Mouse (Mus musculus): ENCODE measurements at regions not wholly inside any gene's neighbourhood (a gene's known extent, or its start where the extent isn't known, plus 50 kb on each side); places are given as distances from the start of the nearest gene placed in this dataset.

- no peak overlapping the region for H3K4me3 ChIP-seq
- no peak for TF ChIP-seq CTCF (conservative IDR thresholded peaks at IDR 0.05)
- DNase-seq (ENCODE audit: low spot score in 2 of 2): no peak
- no peak overlapping the region for H3K27ac ChIP-seq
Observed at GRCm38 (mm10) chr17:78023507-78024355, 176.3 kb upstream of the Crim1 start.

- Histone ChIP-seq H3K4me3 (no peak overlapping the region), H3K27ac (no peak overlapping the region)
- TF ChIP-seq CTCF (conservative IDR thresholded peaks at IDR 0.05): no peak
- no peak for DNase-seq (ENCODE audit: low spot score in 2 of 2)
Observed at GRCm38 (mm10) chr17:78024356-78024723, 175.7 kb upstream of the Crim1 start.

GRCm38 (mm10) chr17:78025294-78025693, 174.8 kb upstream of the Crim1 start:
- no peak for TF ChIP-seq CTCF (conservative IDR thresholded peaks at IDR 0.05)
- H3K4me3 ChIP-seq: no peak overlapping the region

DNA sequence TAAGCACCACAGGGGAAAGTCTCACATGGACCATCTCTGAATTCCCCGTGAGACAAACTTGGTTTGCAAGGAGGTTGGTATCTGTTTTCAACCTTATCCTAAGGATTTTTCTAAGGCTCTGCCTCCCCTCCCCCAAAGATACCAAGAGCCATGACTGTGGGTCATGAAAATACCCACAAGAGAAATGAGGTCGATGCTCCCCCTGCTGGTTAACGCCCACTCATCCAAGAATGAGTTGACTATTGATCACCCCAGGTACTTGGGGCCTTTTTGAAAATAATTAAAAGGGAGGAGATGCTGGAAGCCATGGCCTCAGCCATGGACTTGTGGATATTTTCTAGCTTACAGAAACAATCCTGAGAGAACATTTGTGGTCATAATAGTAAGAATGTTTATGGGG, 164.4 kb upstream of the Crim1 start:
- TF ChIP-seq CTCF (conservative IDR thresholded peaks at IDR 0.05): peak; percentile 39
- Histone ChIP-seq H3K4me3 (no peak overlapping the region), H3K27ac (no peak overlapping the region)
- no peak for DNase-seq (ENCODE audit: low spot score in 2 of 2)

More at GRCm38 (mm10) chr17:78025294-78025693, 174.8 kb upstream of the Crim1 start:
- no peak for DNase-seq (ENCODE audit: low spot score in 2 of 2)
- no peak overlapping the region for H3K27ac ChIP-seq

GRCm38 (mm10) chr17:78040338-78040737, 159.7 kb upstream of the Crim1 start:
- Histone ChIP-seq H3K4me3 (no peak overlapping the region), H3K27ac (no peak overlapping the region)
- no peak for DNase-seq (ENCODE audit: low spot score in 2 of 2)
- TF ChIP-seq CTCF (conservative IDR thresholded peaks at IDR 0.05): no peak

DNA sequence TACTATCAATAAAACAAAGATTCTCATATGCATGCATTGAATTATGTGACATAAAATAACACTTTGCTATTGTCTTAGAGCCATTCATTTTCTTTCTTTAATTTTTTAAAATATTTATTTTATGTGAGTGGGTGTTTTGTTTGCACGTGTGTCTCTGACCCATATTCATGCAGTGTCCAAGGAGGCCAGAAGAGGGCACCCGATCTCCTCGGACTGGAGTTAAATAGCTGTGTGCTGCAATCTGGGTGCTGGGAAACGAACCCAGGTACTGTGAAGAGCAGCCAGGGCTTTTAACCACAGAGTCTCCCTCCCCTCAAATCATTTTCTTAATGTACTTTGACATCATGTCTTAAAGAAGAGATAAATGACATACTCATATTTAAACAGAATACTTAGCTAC, 158.8 kb upstream of the Crim1 start:
- DNase-seq (ENCODE audit: low spot score in 2 of 2): no peak
- peak; percentile 42 for TF ChIP-seq CTCF (conservative IDR thresholded peaks at IDR 0.05)
- no peak overlapping the region for H3K4me3 ChIP-seq

GRCm38 (mm10) chr17:78049766-78050165, 150.3 kb upstream of the Crim1 start:
- no peak for DNase-seq (ENCODE audit: low spot score in 2 of 2)
- Histone ChIP-seq H3K27ac (no peak overlapping the region), H3K4me3 (no peak overlapping the region)
- no peak for TF ChIP-seq CTCF (conservative IDR thresholded peaks at IDR 0.05)

More for the DNA sequence above, 158.8 kb upstream of the Crim1 start:
- H3K27ac ChIP-seq: no peak overlapping the region

- Histone ChIP-seq H3K4me3 (no peak overlapping the region), H3K27ac (no peak overlapping the region)
- peak; percentile 48; the same call in 1 of the 2 replicates for TF ChIP-seq CTCF (conservative IDR thresholded peaks at IDR 0.05)
- DNase-seq (ENCODE audit: low spot score in 2 of 2): no peak
Observed at GRCm38 (mm10) chr17:78050203-78050602, 149.8 kb upstream of the Crim1 start.

DNA sequence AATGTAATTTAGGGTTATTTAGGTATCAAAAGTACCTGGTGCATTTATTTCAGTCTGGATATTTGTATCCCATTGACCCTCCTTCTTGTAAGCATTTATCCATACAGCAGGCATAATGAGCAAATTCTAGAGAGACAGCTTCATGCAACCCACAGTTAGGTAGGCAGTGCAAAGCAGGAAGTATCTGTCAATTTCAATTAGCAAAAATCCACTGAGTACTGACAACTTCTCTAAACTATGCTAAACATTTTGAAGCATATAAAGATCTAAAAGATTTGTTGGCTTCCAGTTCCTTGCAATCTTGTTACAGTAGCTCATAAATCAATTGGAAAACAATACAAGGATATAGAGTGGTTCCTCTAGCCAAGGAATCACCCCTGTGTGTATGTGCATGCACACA, 124.2 kb upstream of the Crim1 start:
- TF ChIP-seq CTCF (conservative IDR thresholded peaks at IDR 0.05): no peak
- H3K4me3 ChIP-seq: no peak overlapping the region
- DNase-seq (ENCODE audit: low spot score in 2 of 2): no peak
- no peak overlapping the region for H3K27ac ChIP-seq

- no peak for DNase-seq (ENCODE audit: low spot score in 2 of 2)
- no peak overlapping the region for H3K4me3 ChIP-seq
- H3K27ac ChIP-seq: no peak overlapping the region
- TF ChIP-seq CTCF (conservative IDR thresholded peaks at IDR 0.05): no peak
Observed at GRCm38 (mm10) chr17:78078381-78078780, 121.7 kb upstream of the Crim1 start.

GRCm38 (mm10) chr17:78084419-78084818, 115.6 kb upstream of the Crim1 start:
- Histone ChIP-seq H3K4me3 (no peak overlapping the region), H3K27ac (no peak overlapping the region)
- no peak for TF ChIP-seq CTCF (conservative IDR thresholded peaks at IDR 0.05)
- no peak for DNase-seq (ENCODE audit: low spot score in 2 of 2)

DNA sequence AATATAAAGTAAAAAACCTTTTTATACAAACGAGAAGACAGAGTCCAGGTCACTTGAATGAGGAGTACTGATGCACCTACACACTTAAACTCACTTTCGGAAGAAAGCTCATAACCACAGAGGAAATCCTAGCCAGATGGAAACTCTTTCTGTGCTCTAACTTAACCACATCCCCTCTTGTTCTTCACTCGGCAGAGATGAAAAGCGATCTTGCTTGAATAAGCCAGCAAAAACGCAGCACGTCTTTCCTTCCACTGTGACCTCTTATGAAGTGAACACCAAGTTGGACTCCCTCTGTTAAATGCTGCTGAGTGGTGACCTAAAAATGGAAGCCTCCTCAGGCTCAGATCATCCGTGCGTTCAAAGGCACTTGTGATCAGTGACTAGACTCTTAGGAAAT, 113.1 kb upstream of the Crim1 start:
- Histone ChIP-seq H3K27ac (no peak overlapping the region), H3K4me3 (no peak overlapping the region)
- no peak for TF ChIP-seq CTCF (conservative IDR thresholded peaks at IDR 0.05)
- DNase-seq (ENCODE audit: low spot score in 2 of 2): no peak

- TF ChIP-seq CTCF (conservative IDR thresholded peaks at IDR 0.05): no peak
- no peak overlapping the region for H3K4me3 ChIP-seq
- no peak for DNase-seq (ENCODE audit: low spot score in 2 of 2)
- no peak overlapping the region for H3K27ac ChIP-seq
Observed at GRCm38 (mm10) chr17:78097699-78098098, 102.3 kb upstream of the Crim1 start.

DNA sequence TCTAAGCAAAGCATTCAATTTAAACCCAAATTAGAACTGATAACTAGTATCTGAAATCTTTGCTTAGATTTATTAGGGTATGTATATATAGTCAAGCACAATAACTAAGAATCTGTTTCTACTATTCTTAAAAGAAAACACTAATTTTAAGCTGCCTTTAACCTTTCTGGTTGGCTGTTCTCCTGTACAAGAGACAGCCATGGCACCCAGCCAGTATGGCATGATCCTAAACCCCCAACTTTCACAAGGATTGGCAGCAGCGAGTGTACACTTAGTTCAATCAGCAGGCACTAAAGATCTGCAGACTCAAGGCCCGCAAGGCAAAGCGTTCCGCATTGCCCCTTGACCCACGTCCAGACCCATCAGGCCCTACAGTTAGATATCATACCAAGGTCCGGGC, 91.3 kb upstream of the Crim1 start:
- TF ChIP-seq CTCF (conservative IDR thresholded peaks at IDR 0.05): no peak
- H3K27ac ChIP-seq: no peak overlapping the region
- DNase-seq (ENCODE audit: low spot score in 2 of 2): no peak
- H3K4me3 ChIP-seq: no peak overlapping the region

All from layer of hippocampus, adult 2 months (tissue).